24 mouse cellular contexts compared by ENCODE assay signal in genomic region chr13:56287091-56287490, GRCm38 (mm10). TPM values are rescaled to one million over a fixed set of nuclear protein-coding genes. Genes with fewer than 3 reads are reported as not detected.
"Had no signal": no experiment of that assay in that cellular context is flagged by ENCODE, and none has a peak within 500 bp of the region (broad histone marks: within the 10 kb centered on the region; RNA-seq: fewer than 3 reads in every experiment).

No protein-coding gene starts in this region.

- DNase-seq: kidney, adult 2 months; kidney, postnatal 25 days; layer of hippocampus, adult 9-11 months; liver, embryonic 13.5 days; lung, adult 2 months; lung, postnatal 14 days; lung, postnatal 4 days; thymus, adult 2 months; thymus, postnatal 14 days had no signal

- H3K36me3 ChIP-seq: liver, embryonic 13.5 days; neural tube, embryonic 13.5 days had no signal

- H3K4me3 ChIP-seq: layer of hippocampus, adult 2 months; liver, embryonic 13.5 days; myocyte; neural tube, embryonic 13.5 days had no signal

- ATAC-seq: midbrain, embryonic 16.5 days had no signal

- H3K4me1 ChIP-seq: liver, embryonic 13.5 days had no signal

- H3K4me2 ChIP-seq: liver, embryonic 13.5 days; midbrain, embryonic 11.5 days; neural tube, embryonic 13.5 days had no signal

- H3K9ac ChIP-seq: liver, embryonic 13.5 days; neural tube, embryonic 13.5 days had no signal

- H3K27ac ChIP-seq: kidney, postnatal 0 days; layer of hippocampus, adult 2 months; liver, embryonic 13.5 days; neural tube, embryonic 13.5 days had no signal

- H3K9me3 ChIP-seq: liver, embryonic 13.5 days; neural tube, embryonic 13.5 days had no signal

RNA-seq across cellular contexts. Expression of gene Cxcl14, which starts 9.3 kb away (rescaled TPM):
- polyA plus RNA-seq: myocyte had no signal

RNA-seq across cellular contexts. Expression of gene Neurog1, which starts 35.1 kb away (rescaled TPM):
- polyA plus RNA-seq: kidney, adult 2 months; kidney, embryonic 14.5 days; kidney, postnatal 0 days; large intestine, adult 2 months; limb, embryonic 11.5 days; liver, adult 2 months; liver, embryonic 13.5 days; liver, embryonic 16.5 days; lung, adult 2 months; lung, embryonic 16.5 days; myocyte; small intestine, adult 2 months; spleen, adult 2 months; stomach, embryonic 16.5 days had no signal
